Mouse (Mus musculus) left cerebral cortex, postnatal 36 days (tissue): ENCODE data around the gene Fmo2. TPM values are rescaled to one million over a fixed set of nuclear protein-coding genes. Genes with fewer than 3 reads are reported as not detected.

Experiments
- DNase-seq, 2 experiments: peaks; one replicate each; pipeline ENCODE4 v3.0.0; 2021 to 2022; ENCODE audit warnings: low spot score in 2 of 2, mixed read lengths in 1 of 2
- intact Hi-C: fragments of 180-260 bp; cut with DNase I; formaldehyde crosslinking; loops from one replicate; pipeline ENCODE4 v1.15.1; 2025
- total RNA-seq, 2 experiments: library from RNA; stranded (reverse); gene quantifications; 2 replicates each; pipeline ENCODE4 v1.2.3; 2021

Fmo2 gene
- total RNA-seq, 2 experiments from 2014 or later, result 3.2 to 4.0 TPM

DNA sequence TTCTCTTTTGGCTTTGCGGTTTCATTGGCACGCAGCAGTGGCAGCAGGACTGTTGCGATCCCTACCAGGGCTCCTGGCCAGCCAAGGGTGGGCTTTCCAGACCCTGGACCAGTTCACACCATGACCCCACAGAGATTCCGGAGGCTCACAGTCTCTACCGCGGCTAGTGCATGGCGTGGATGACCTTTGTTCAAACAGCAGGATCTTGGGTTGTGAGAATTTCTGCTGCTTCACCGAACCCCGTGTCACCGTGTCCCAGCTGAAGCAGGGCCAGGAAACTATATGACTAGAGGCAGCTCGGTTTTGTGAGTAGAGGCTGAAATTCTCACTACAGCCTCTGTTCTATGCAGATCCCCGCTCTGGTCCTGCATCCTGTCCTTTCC lies 39.8 kb downstream of the Fmo2 start:
- peak in 1 of 2 experiments; percentile 8 for DNase-seq
- intact Hi-C loops, result no loop called here

- intact Hi-C loops, result no loop called here
- DNase-seq, result no peak
These were observed 40.5 kb downstream of the Fmo2 start for GRCm38 (mm10) chr1:162857766-162858747.

DNA sequence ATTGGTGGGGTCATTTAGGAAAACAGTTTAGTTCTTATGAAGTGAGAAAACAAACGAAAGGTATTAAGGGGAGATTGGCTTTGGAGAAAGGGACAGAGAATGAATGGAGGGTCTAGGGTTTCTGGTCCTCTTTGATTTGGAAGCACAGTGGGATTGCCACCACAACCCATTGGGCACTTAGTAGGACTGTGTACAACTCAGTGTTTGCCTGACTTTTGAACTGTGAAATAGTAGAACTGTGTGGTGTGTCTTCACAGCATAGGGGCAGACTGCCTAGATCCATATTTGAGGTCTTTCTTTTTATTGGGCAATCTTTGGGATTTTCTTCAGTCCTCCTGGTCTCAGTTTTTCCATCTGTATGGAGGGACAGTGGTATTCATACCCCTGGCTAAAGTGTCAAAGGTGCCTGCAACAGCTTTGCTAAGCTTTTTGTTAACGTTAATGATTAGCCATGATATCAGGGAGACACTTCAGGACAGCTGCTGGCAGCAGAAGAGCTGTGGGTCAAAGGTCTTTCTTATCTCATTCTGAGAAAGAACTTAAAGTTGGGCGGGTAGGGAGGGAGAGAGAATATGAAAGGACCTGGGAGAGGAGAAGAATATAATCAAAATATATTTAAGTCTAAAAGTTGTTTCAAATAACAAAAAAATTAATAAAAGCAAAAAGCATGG lies 44.6 kb downstream of the Fmo2 start:
- DNase-seq, result no peak

DNA sequence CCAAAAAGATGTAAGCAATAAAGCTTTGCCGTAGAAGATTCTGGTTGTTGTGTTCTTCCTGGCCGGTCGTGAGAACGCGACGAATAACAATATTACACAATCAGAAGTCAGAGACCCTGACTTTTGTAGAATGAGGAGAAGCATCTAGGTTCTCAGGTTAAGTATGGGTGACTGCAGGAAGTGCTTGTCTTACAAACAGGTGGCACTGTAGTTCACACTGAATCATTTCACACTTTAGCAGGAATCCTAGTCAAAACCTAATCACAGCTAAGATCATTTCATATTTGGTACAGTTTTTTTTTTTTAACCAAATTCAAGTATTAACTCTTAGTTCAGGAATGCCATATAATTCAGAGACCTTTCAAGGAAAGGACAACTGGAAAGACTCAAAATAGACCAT lies 51.0 kb downstream of the Fmo2 start:
- intact Hi-C loops, result no loop called here
- DNase-seq, result no peak

More for the DNA sequence above, 44.6 kb downstream of the Fmo2 start:
- intact Hi-C loops, result no loop called here

GRCm38 (mm10) chr1:162840211-162840610 lies 58.3 kb downstream of the Fmo2 start:
- intact Hi-C loops, result no loop called here
- no peak for DNase-seq

DNA sequence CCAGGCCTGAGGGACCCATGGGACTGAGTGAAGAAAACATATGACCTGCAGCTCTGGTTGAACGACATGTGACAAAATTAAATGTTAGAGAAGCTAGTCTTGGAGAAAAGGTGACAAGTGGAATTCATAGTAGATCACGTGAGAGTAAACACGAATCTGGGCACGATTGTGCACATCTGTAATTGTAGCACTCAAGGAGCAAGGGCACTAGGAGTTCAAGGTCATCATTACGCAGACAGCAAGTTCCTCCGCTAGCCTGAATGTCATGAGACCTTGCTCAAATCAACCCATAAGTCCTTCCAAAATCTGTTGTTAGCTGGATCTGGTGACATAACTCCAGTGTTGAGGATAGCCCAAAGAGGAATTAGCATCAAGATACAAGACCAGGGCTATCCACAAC lies 59.5 kb downstream of the Fmo2 start:
- intact Hi-C loops, result no loop called here
- no peak for DNase-seq

GRCm38 (mm10) chr1:162834342-162834741 lies 64.2 kb downstream of the Fmo2 start:
- intact Hi-C loops, result no loop called here
- DNase-seq, result no peak

DNA sequence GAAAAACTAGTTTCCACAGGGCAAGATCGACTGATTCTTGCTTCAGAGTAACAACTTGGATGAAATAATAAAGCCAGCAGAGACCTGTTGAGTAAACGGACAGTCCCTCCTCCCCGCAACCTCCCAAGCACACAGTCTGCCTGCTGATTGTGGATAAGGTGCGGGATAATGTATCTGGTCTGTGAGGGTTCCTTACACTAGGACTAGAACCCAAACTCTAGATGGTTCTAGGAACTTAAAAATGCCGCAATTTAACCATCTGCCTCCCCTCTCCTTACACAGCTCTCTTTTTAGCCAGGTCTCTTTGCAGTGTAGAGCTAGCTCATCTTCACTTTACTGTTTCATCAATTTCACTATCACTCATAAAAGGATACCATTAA lies 66.0 kb downstream of the Fmo2 start:
- intact Hi-C loops, result no loop called here
- no peak for DNase-seq

- intact Hi-C loops, result no loop called here
- no peak for DNase-seq
These were observed 66.5 kb downstream of the Fmo2 start for GRCm38 (mm10) chr1:162831838-162832573.

Other genes starting within 250 kb of the Fmo2 start
- gene Myocos, start 240.5 kb downstream of the Fmo2 start, total RNA-seq, result not detected
- gene Prrc2c, start 158.2 kb downstream of the Fmo2 start, total RNA-seq, result 100 to 1,000 TPM; 174 to 236 TPM
- gene Fmo4, start 84.8 kb downstream of the Fmo2 start, total RNA-seq, result not detected
- gene Fmo1, start 32.1 kb downstream of the Fmo2 start, total RNA-seq, result 10 to 100 TPM; 10.8 to 13.9 TPM
- not detected for gene Fmo6, start 38.8 kb upstream of the Fmo2 start, total RNA-seq
- gene Fmo3, start 85.8 kb upstream of the Fmo2 start, total RNA-seq, result not detected
- gene Mroh9, start 186.9 kb upstream of the Fmo2 start, total RNA-seq, result not detected